Mouse (Mus musculus): ENCODE results near the gene Hp1bp3. TPM values are rescaled to one million over a fixed set of nuclear protein-coding genes. Genes with fewer than 3 reads are reported as not detected.
A peak's percentile ranks its signal among the peaks of the same experiment; 100 is the strongest.

The Hp1bp3 gene
- polyA plus RNA-seq (2017; shearing (Covaris generic)) = 100 to 1,000 TPM; 164 to 189 TPM

- peak; percentile 61 for ATAC-seq
Measured at GRCm38 (mm10) chr4:138216200-138216890, at the start of gene Hp1bp3. TSS of gene Hp1bp3 (plus strand) at chr4:138216296.

DNA sequence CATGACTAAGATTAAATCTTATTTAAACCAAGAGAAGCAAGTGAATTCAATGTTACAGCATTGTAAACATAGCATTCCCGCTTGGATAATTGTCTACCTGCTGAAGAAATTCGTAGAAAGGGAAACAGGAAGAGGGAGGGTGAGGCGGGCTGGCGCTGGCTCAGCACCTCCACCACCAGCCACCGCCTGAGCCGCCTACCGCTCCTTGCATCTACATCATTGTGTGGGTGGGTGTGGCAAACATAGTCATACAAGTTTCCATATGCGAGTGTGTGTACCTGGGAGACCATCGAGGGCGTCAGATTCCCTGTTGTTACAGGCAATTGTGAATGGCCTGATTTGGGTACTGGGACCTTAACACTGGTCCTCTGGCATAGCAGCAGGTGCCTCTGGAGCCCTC lies 49.6 kb upstream of the Hp1bp3 start:
- ATAC-seq = no peak

- no peak for ATAC-seq
Measured at GRCm38 (mm10) chr4:138168162-138168561, 47.9 kb upstream of the Hp1bp3 start.

GRCm38 (mm10) chr4:138169420-138169819 lies 46.7 kb upstream of the Hp1bp3 start:
- ATAC-seq = no peak

- no peak for ATAC-seq
Measured at GRCm38 (mm10) chr4:138172686-138173085, 43.4 kb upstream of the Hp1bp3 start.

DNA sequence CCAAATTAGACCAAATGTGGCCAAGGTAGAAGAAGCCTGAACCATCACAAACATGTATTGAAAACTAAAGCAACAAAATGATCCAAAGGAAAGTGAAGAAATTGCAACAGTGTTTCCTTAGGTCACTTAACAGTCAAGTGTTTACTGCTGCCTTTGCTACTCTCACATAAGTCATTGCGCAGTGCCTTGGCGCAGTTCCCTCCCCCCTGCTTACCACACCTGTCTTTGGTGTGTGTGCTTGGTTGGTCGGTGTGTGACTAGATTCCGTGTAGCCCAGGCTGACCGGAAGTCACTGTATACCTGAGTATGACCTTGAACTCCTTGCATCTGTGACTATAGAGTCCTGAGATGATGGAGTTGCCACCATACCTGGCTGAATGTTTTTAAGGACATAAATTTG lies 36.7 kb upstream of the Hp1bp3 start:
- no peak for ATAC-seq

DNA sequence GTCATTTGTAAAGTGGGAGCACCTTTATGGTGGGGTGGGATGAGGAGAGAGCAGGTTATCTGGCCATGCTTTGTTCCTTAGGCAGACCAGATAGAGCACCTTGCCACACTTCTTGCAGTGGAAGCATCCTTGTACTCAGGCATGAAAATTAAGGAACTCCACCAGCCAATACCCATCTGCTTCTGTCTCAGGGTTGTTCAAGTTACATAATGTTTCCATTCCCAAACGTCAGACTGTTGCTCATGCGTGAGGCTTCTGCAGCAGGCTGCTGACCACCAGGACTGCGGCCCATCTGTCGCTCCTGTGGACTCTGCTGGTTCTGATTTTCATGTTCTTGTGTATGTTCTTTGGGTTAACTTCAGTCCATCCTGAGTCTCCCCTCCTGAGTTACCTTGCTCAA lies 35.4 kb upstream of the Hp1bp3 start:
- no peak for ATAC-seq

DNA sequence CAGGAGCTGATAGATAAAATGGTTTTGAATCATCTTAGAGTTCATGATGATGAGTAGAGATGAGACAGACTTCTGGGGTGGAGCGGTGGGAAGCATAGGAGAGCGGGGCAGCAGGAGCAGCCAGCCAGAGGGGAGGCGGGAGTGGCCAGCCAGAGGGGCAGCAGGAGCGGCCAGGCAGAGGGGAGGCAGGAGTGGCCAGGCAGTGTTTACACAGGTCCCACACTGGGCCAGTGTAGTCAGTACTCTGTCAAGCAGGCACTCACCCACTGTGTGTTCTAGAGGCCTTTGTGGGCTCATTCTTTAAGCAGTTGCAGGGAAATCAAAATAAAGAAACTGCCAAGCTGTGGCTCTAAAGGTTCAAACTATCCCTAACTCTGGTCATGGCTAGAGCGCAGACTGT lies 32.0 kb upstream of the Hp1bp3 start:
- ATAC-seq = no peak

GRCm38 (mm10) chr4:138184573-138184981 lies 31.5 kb upstream of the Hp1bp3 start:
- no peak for ATAC-seq

- ATAC-seq = no peak
Measured at GRCm38 (mm10) chr4:138185961-138186360, 30.1 kb upstream of the Hp1bp3 start.

GRCm38 (mm10) chr4:138187995-138188394 lies 28.1 kb upstream of the Hp1bp3 start:
- ATAC-seq = no peak

- ATAC-seq = no peak
Measured at GRCm38 (mm10) chr4:138192561-138192960, 23.5 kb upstream of the Hp1bp3 start.

- ATAC-seq = no peak
Measured at GRCm38 (mm10) chr4:138200769-138201168, 15.3 kb upstream of the Hp1bp3 start.

DNA sequence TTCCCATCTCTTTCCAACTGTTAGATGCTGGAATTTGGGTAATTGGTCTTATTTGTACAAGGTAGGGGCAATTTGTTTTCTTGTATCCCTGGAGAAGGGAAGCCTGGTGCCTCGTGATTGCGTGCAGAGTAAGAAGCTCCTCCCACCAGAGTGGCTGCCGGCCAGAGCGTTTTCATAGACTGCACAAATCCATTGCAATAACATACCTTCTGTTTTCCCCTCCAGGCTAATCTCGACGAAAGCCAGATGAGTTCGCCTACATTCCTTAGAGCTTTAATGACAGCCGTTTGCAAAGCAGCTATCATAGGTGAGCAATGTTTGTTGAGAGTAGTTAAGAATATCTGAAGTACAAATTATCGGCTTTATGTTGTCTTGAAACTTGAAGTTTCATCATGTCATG lies 14.4 kb upstream of the Hp1bp3 start:
- ATAC-seq = no peak

DNA sequence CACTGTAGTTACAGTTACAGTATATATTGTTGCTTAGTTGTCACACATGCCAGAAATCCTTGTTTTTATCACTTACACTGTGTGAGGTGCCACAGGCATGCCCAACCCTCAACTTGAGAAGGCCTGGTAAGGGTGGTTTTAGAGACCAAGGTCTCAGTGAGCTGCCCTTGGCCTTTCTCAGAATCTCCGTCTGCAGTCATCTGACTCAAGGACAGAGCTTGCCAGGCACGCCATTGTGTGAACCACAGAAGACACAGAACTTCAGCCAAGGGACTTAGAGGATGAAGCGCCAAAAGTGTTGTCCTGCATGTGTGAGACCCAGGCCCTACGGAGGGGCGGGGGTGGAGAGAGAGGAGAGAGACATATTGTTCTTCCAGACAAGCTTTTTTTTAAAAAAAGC lies 6.0 kb upstream of the Hp1bp3 start:
- ATAC-seq = no peak

GRCm38 (mm10) chr4:138213861-138214260 lies 2.2 kb upstream of the Hp1bp3 start:
- no peak for ATAC-seq

- no peak for ATAC-seq
Measured at GRCm38 (mm10) chr4:138215671-138216199, 361 bp upstream of the Hp1bp3 start.

DNA sequence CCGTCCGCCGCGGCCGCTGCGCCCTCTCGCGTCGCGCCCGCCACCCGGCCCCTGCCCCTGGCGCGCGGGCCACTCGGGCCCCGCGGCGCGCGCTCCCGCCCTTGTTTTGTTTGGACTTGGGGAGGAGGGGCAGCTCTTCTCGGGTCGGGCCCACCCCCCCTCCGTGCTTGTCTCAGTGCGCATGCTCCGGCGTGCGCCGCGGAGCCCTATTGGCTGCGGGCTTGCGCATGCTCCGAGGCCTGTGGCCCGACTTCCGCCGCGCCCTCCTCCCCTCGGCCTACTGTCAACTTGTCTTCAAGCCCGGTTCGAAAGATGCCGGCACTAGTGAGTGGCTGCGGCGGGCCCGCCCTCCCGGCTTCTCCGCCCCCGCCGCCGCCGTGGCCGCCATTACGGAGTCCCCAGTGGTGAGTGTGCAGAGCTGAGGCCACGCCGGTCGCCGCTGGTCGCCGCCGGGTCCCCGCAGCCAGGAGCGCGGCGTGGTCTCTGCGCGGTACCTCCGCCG lies 846 bp downstream of the Hp1bp3 start:
- ATAC-seq = peak; percentile 87

DNA sequence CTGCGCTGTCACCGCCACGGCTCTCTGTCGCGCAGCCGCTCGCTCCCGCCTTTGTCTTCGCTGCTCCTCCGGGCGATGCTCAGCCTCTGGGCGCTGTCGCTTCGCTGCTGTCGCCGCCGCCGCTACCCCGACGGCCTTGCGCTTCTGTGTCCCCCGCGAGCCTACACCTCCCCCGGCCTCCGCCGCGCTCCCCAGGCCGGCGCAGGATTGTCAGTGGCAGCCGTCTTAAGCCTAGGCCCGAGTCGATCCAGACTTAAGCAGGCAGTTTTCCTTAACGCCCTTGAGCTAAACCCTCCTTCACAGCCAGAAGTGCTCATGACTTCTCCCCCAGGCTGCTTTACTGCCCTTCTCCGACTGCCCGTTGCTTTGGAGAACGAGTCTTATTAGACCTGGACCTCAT lies 1.3 kb downstream of the Hp1bp3 start:
- peak; percentile 1 for ATAC-seq

GRCm38 (mm10) chr4:138217951-138218685 lies 2.0 kb downstream of the Hp1bp3 start:
- no peak for ATAC-seq

GRCm38 (mm10) chr4:138219331-138219730 lies 3.2 kb downstream of the Hp1bp3 start:
- no peak for ATAC-seq

DNA sequence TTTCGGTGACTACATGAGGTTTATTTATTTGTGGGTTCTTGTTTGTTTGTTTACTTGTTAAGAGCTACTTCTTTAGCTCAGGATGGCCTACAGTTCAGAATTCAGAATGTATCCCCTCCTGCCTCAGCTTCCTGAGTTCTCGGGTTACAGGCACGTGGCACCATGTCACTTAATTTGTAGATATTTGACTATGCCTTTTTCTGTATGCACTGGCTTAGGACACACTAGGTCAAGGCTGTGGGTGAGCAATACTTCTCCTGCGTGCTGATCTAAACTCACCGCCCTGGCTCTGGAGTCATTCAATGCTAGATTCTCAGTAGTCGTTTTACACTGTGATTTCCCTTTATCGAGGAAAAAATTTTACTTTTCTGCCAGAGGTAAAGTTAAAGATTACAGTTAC lies 4.7 kb downstream of the Hp1bp3 start:
- no peak for ATAC-seq

DNA sequence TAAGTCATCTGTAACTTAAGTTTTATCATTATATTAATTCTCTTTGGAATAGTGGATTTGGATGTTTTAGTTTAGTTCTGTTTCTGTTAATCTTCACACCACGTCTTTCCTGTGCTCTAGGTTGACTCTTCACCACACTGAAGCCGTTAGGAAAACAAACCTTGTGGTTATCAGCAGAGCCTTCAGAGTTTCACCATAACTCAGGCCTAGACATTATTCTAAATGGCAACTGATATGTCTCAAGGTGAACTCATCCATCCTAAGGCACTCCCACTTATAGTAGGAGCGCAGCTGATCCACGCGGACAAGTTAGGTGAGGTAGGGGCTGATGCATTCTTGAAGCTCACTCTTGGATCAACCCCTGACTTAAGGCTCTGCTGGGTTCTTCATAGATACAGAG lies 5.3 kb downstream of the Hp1bp3 start:
- ATAC-seq = no peak

- ATAC-seq = peak; percentile 53
Measured at GRCm38 (mm10) chr4:138222396-138222795, 6.3 kb downstream of the Hp1bp3 start.

All from CD4-positive, CD25-positive, alpha-beta regulatory T cell, adult 4 months (primary cell).